Mouse (Mus musculus): ENCODE data around the gene Cbll1. TPM values are rescaled to one million over a fixed set of nuclear protein-coding genes. Genes with fewer than 3 reads are reported as not detected.

Cbll1 gene
- 12.1 TPM in 2 replicates for polyA plus RNA-seq (2015; fragmentation: Nextera tagmentation; extraction: Ambion mirVana)

GRCm38 (mm10) chr12:31499314-31500131, at the start of gene Cbll1:
TSS of gene Cbll1 (minus strand) at chr12:31499616.
- ATAC-seq (ENCODE audit: insufficient read depth, low FRiP score, low read depth): peak; percentile 98
- H3K27ac ChIP-seq: peak within 1 kb of the TSS; percentile 91
- H3K9ac ChIP-seq: peak within 1 kb of the TSS; percentile 75
- peak within 1 kb of the TSS; percentile 78 for H3K4me2 ChIP-seq
- H3K4me3 ChIP-seq (replicated peaks): peak within 1 kb of the TSS; percentile 98
- under 1% methylated on average over 67 of the region's 68 CpGs for WGBS
- no peaks in the 10 kb centered on the region for H3K27me3 ChIP-seq (replicated peaks)
- no peaks in the 10 kb centered on the region for H3K36me3 ChIP-seq
- no peaks in the 10 kb centered on the region for H3K9me3 ChIP-seq
- H3K4me1 ChIP-seq: peaks cover 4% of the 10 kb centered on the region; the same call in 1 of the 2 replicates

- H3K27ac ChIP-seq: no peak overlapping the region
- no peak overlapping the region for H3K4me2 ChIP-seq
- no peak overlapping the region for H3K9ac ChIP-seq
- no peaks in the 10 kb centered on the region for H3K36me3 ChIP-seq
- no peaks in the 10 kb centered on the region for H3K9me3 ChIP-seq
- WGBS: 51% methylated on average over 1 of the region's 1 CpGs
- ATAC-seq (ENCODE audit: insufficient read depth, low FRiP score, low read depth): no peak
- no peaks in the 10 kb centered on the region for H3K27me3 ChIP-seq (replicated peaks)
- no peaks in the 10 kb centered on the region for H3K4me1 ChIP-seq
- no peak overlapping the region for H3K4me3 ChIP-seq (replicated peaks)
These were observed 46.6 kb upstream of the Cbll1 start for GRCm38 (mm10) chr12:31546061-31546460.

- H3K36me3 ChIP-seq: no peaks in the 10 kb centered on the region
- H3K9me3 ChIP-seq: no peaks in the 10 kb centered on the region
- H3K4me1 ChIP-seq: no peaks in the 10 kb centered on the region
- no peak overlapping the region for H3K4me3 ChIP-seq (replicated peaks)
- no peak overlapping the region for H3K4me2 ChIP-seq
- no peak overlapping the region for H3K9ac ChIP-seq
- 26% methylated on average over 2 of the region's 2 CpGs for WGBS
- ATAC-seq (ENCODE audit: insufficient read depth, low FRiP score, low read depth): no peak
- H3K27me3 ChIP-seq (replicated peaks): no peaks in the 10 kb centered on the region
- no peak overlapping the region for H3K27ac ChIP-seq
These were observed 45.8 kb upstream of the Cbll1 start for GRCm38 (mm10) chr12:31545219-31545618.

GRCm38 (mm10) chr12:31541541-31541940, 42.1 kb upstream of the Cbll1 start:
- Histone ChIP-seq H3K4me3 (replicated peaks) (no peak overlapping the region), H3K27me3 (replicated peaks) (no peaks in the 10 kb centered on the region), H3K9ac (no peak overlapping the region), H3K27ac (no peak overlapping the region), H3K36me3 (no peaks in the 10 kb centered on the region), H3K4me2 (no peak overlapping the region), H3K4me1 (no peaks in the 10 kb centered on the region), H3K9me3 (no peaks in the 10 kb centered on the region)
- 65% methylated on average over 5 of the region's 5 CpGs for WGBS
- no peak for ATAC-seq (ENCODE audit: insufficient read depth, low FRiP score, low read depth)

- Histone ChIP-seq H3K27me3 (replicated peaks) (no peaks in the 10 kb centered on the region), H3K36me3 (no peaks in the 10 kb centered on the region), H3K4me2 (no peak overlapping the region), H3K4me1 (no peaks in the 10 kb centered on the region), H3K27ac (no peak overlapping the region), H3K9me3 (no peaks in the 10 kb centered on the region), H3K9ac (no peak overlapping the region), H3K4me3 (replicated peaks) (no peak overlapping the region)
- no peak for ATAC-seq (ENCODE audit: insufficient read depth, low FRiP score, low read depth)
- WGBS: 52% methylated on average over 2 of the region's 2 CpGs
These were observed 40.4 kb upstream of the Cbll1 start for GRCm38 (mm10) chr12:31539783-31540182.

- Histone ChIP-seq H3K4me2 (no peak overlapping the region), H3K4me3 (replicated peaks) (no peak overlapping the region), H3K27ac (no peak overlapping the region), H3K9me3 (no peaks in the 10 kb centered on the region), H3K27me3 (replicated peaks) (no peaks in the 10 kb centered on the region), H3K9ac (no peak overlapping the region), H3K36me3 (no peaks in the 10 kb centered on the region), H3K4me1 (no peaks in the 10 kb centered on the region)
- ATAC-seq (ENCODE audit: insufficient read depth, low FRiP score, low read depth): no peak
- WGBS: 75% methylated on average over 7 of the region's 7 CpGs
These were observed 38.3 kb upstream of the Cbll1 start for GRCm38 (mm10) chr12:31537515-31538230.

- Histone ChIP-seq H3K36me3 (no peaks in the 10 kb centered on the region), H3K4me2 (no peak overlapping the region), H3K27me3 (replicated peaks) (no peaks in the 10 kb centered on the region), H3K4me3 (replicated peaks) (no peak overlapping the region), H3K4me1 (no peaks in the 10 kb centered on the region), H3K27ac (no peak overlapping the region), H3K9ac (no peak overlapping the region), H3K9me3 (no peaks in the 10 kb centered on the region)
- WGBS: 67% methylated on average over 11 of the region's 11 CpGs
- ATAC-seq (ENCODE audit: insufficient read depth, low FRiP score, low read depth): no peak
These were observed 34.8 kb upstream of the Cbll1 start for GRCm38 (mm10) chr12:31534060-31534843.

- no peaks in the 10 kb centered on the region for H3K9me3 ChIP-seq
- H3K4me1 ChIP-seq: no peaks in the 10 kb centered on the region
- no peak for ATAC-seq (ENCODE audit: insufficient read depth, low FRiP score, low read depth)
- H3K36me3 ChIP-seq: no peaks in the 10 kb centered on the region
- no peak overlapping the region for H3K4me2 ChIP-seq
- H3K4me3 ChIP-seq (replicated peaks): no peak overlapping the region
- no peak overlapping the region for H3K27ac ChIP-seq
- H3K9ac ChIP-seq: no peak overlapping the region
- 46% methylated on average over 10 of the region's 10 CpGs for WGBS
- no peaks in the 10 kb centered on the region for H3K27me3 ChIP-seq (replicated peaks)
These were observed 33.9 kb upstream of the Cbll1 start for GRCm38 (mm10) chr12:31533218-31533908.

- no peak for ATAC-seq (ENCODE audit: insufficient read depth, low FRiP score, low read depth)
- Histone ChIP-seq H3K27ac (no peak overlapping the region), H3K36me3 (no peaks in the 10 kb centered on the region), H3K9me3 (no peaks in the 10 kb centered on the region), H3K9ac (no peak overlapping the region), H3K4me1 (no peaks in the 10 kb centered on the region), H3K4me3 (replicated peaks) (no peak overlapping the region), H3K4me2 (no peak overlapping the region), H3K27me3 (replicated peaks) (no peaks in the 10 kb centered on the region)
- WGBS: 81% methylated on average over 14 of the region's 14 CpGs
These were observed 32.6 kb upstream of the Cbll1 start for GRCm38 (mm10) chr12:31532054-31532453.

GRCm38 (mm10) chr12:31527407-31527806, 28.0 kb upstream of the Cbll1 start:
- peak; percentile 18; the same call in 1 of the 2 replicates for ATAC-seq (ENCODE audit: insufficient read depth, low FRiP score, low read depth)
- H3K9me3 ChIP-seq: no peaks in the 10 kb centered on the region
- no peaks in the 10 kb centered on the region for H3K4me1 ChIP-seq
- H3K4me3 ChIP-seq (replicated peaks): no peak overlapping the region
- no peak overlapping the region for H3K27ac ChIP-seq
- no peak overlapping the region for H3K9ac ChIP-seq
- no peak overlapping the region for H3K4me2 ChIP-seq
- H3K27me3 ChIP-seq (replicated peaks): no peaks in the 10 kb centered on the region
- no peaks in the 10 kb centered on the region for H3K36me3 ChIP-seq
- 54% methylated on average over 6 of the region's 6 CpGs for WGBS

GRCm38 (mm10) chr12:31521371-31521770, 22.0 kb upstream of the Cbll1 start:
- no peak overlapping the region for H3K4me2 ChIP-seq
- H3K4me3 ChIP-seq (replicated peaks): no peak overlapping the region
- H3K36me3 ChIP-seq: no peaks in the 10 kb centered on the region
- H3K9ac ChIP-seq: no peak overlapping the region
- H3K27me3 ChIP-seq (replicated peaks): no peaks in the 10 kb centered on the region
- ATAC-seq (ENCODE audit: insufficient read depth, low FRiP score, low read depth): no peak
- no peak overlapping the region for H3K27ac ChIP-seq
- no peaks in the 10 kb centered on the region for H3K4me1 ChIP-seq
- H3K9me3 ChIP-seq: no peaks in the 10 kb centered on the region
- 69% methylated on average over 3 of the region's 3 CpGs for WGBS
